Mouse (Mus musculus): Measurements from ENCODE around the gene Mtss1l.

DNA sequence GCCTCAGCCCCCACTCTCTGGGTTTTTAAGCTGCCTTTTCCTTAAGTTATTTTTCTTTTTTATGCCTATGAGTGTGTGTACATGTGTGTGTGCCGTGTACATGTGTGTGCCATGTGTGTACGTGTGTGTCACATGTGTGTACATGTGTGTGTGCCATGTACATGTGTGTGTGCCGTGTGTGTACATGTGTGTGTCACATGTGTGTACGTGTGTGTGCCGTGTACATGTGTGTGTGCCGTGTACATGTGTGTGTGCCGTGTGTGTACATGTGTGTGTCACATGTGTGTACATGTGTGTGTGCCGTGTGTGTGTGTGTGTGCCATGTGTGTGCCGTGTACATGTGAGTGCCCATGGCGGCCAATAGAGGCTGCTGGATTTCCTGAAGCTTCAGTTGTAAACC is 23.9 kb downstream of the Mtss1l start:
- TF ChIP-seq CHD2 (IDR thresholded peaks at IDR 0.05; ENCODE audit: low read length) (no peak), CTCF (conservative IDR thresholded peaks at IDR 0.05 in 1 of 2, IDR thresholded peaks at IDR 0.05 in 1 of 2; ENCODE audit: low read depth in 2 of 2, low read length in 2 of 2) (no peak), MXI1 (IDR thresholded peaks at IDR 0.05; ENCODE audit: low read depth, low read length) (no peak), USF1 (IDR thresholded peaks at IDR 0.05; ENCODE audit: low read depth, low read length) (no peak), NELFE (IDR thresholded peaks at IDR 0.05; ENCODE audit: low read depth, low read length) (no peak), SMC3 (IDR thresholded peaks at IDR 0.05; ENCODE audit: low read depth, low read length) (no peak), TCF12 (IDR thresholded peaks at IDR 0.05; ENCODE audit: low read depth, low read length) (no peak), UBTF (IDR thresholded peaks at IDR 0.05; ENCODE audit: low read depth, low read length) (no peak), ETS1 (conservative IDR thresholded peaks at IDR 0.05; ENCODE audit: low read depth, low read length) (no peak)

All from CH12.LX (cell line).